Mouse (Mus musculus) fibroblast of lung, adult 2 months (primary cell): Measurements from ENCODE around the gene Gm6583.

Experiments used
- DNase-seq: peaks from one replicate; pipeline ENCODE4 v3.0.0-alpha.2; 2011; ENCODE audit warnings: low read depth

Gene Gm6583

DNA sequence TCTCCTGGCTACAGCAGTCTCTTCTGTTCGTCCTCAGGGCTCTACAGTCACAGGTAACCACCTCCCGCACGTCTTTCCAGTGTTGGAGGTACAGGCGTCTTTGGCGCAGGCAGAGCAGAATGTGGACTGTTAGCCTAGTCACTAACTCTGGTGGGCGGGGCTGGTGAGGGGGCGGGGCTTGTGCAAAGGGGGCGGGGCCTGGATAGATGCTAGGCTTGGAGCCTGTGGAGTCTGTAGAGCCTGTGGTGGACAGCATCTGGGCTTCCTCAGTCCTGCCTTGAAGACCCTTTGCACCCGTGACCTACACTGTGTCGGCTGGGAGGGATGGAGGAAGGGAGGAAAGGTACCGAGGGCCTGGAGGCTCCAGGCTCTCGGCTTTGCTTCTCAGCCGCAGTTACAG, at the start of gene Gm6583:
Gene Gm6583 (minus strand): TSS at position 124 of the 400 bp plus-strand sequence.
- DNase-seq, result no peak

DNA sequence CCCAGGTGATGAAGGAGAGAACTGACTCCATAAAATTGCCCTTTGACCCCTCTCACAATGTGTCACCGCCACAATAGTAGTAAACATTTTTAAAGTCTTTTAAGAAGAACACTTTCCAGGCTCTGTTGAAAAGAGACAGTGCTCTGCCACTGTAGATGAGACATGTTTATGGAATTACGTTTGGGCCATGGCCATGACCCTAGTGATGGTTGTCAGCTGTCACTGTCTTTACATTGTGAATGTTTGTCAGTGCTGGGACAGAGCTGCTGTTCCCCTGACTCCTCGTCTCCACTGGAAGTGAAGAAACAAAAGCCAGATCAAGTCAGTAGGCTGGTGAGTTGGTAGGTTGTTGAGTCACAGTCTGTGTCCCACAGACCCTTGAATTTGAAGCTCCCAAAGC, 46.6 kb upstream of the Gm6583 start:
- DNase-seq, result no peak

DNA sequence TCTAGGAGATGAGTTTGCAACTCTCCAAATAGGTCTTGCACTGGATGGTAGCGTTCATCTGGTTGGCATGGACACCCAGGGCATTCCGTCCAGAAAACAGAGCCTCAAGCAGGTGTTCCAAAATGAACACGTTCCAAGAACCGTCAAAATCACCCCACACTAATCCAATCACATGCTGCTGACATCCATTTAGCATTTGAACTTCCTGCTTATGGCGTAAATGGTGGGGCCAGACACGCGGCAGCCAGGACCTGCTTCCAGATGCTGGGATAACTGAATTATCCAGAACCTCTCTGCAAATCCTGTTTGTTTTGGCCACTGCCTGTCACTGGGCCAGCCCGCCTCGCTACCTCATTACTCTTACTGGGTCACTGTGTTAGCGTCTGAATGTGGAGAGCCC, 43.5 kb upstream of the Gm6583 start:
- DNase-seq, result no peak

- no peak for DNase-seq
Measured at GRCm38 (mm10) chr5:112396066-112396465, 40.2 kb upstream of the Gm6583 start.

DNA sequence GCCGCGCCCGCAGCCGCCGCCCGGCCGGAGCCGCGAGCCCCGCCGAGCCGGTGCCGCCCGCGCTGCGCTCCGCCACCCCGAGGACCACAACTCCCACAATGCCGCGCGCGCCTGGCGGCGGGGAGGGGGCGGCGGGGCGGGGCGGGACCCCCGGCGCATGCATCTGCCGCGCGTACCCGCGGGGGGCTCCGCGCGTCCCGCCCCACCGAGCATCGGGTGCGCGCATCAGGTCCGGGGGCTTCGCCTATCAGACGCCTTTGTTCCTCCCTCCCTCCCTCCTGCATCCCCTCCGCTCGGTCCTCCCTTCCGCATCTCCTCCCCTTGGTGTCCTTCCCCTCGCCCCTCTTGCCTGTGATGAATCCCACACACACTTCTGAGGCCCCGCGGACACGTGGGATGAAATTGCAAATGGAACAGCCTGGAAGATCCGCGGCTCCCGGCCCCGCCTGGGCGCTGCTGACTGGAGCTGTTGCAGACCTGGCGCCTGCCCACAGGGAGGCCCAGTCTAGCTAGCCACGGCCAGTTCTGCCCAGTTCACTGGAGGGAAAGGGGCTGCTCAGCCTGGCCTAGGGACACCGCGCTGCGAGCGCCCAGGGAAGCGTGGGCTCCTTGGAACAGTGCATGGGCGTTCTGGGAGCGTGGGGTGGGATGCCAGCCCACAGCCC, 39.1 kb upstream of the Gm6583 start, which contains the start of gene Asphd2:
Gene Asphd2 (minus strand): TSS at position 88 of the 665 bp plus-strand sequence.
- no peak for DNase-seq

- DNase-seq, result no peak
Measured at GRCm38 (mm10) chr5:112394415-112394763, 38.6 kb upstream of the Gm6583 start.

- DNase-seq, result no peak
Measured at GRCm38 (mm10) chr5:112393741-112394414, 38.0 kb upstream of the Gm6583 start.

DNA sequence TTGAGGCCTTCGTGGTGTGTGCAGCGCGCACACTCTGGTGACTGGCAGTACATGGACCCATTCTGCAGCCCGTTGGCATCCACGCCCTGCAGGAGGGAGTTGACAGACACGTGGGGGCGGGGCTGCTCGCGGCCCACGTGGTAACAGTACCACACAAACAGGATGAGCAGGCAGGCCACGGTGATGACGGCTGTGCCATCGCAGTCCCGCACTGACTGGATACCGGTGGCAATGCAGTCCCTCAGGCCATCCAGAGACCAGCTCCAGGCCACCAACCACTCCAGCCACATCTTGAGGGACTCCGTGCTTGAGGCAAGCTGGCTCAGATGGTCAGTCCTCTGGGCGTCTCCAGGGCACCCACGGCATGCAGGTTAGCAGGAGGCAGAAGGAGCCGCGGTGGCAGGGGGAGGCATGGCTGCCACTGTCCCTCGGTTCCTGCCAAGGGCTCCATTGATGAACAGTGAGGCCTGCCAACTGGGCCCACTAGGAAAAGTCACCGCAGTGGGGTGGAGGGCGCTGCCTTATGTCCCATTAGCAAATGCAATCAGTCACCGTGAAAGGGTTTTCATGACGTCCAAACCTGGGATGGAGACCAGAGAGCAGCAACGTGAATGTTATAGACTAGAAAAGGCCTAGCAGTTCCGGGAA, 36.0 kb upstream of the Gm6583 start:
- DNase-seq, result no peak

- DNase-seq, result no peak
Measured at GRCm38 (mm10) chr5:112391002-112391401, 35.2 kb upstream of the Gm6583 start.

- no peak for DNase-seq
Measured at GRCm38 (mm10) chr5:112389352-112389751, 33.5 kb upstream of the Gm6583 start.

- DNase-seq, result no peak
Measured at GRCm38 (mm10) chr5:112385973-112386372, 30.1 kb upstream of the Gm6583 start.

DNA sequence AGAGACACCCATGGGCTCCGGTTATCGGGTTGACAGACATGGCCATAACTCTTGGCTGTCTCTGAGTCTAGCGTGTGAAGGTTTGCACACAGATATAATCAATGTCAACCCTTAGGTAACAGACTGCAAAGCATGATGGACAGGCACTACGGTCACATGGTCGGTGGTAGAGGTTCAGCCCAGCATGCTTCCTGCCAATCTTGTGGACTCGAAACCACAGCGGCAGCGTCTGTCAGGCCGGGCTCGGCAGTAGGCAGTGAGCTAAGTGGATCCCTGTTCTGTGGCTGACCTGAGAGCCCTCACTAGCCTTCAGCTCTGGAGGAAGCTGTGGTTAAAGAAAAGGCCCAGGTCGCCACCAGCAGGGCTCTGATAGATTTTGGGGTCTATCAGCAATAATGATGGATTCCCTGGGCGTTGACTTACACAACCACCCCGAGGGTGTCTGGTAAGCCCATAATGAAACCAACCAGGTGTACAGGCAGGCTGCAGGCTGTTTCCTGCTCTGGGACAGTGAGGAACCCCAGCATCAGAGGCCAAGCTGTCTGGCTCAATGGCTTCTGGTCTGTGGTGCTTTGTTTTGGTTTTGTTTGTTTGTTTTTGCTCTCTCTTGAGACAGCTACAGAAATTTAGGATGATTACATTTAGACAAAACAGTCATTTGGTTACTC, 29.1 kb upstream of the Gm6583 start:
- no peak for DNase-seq

DNA sequence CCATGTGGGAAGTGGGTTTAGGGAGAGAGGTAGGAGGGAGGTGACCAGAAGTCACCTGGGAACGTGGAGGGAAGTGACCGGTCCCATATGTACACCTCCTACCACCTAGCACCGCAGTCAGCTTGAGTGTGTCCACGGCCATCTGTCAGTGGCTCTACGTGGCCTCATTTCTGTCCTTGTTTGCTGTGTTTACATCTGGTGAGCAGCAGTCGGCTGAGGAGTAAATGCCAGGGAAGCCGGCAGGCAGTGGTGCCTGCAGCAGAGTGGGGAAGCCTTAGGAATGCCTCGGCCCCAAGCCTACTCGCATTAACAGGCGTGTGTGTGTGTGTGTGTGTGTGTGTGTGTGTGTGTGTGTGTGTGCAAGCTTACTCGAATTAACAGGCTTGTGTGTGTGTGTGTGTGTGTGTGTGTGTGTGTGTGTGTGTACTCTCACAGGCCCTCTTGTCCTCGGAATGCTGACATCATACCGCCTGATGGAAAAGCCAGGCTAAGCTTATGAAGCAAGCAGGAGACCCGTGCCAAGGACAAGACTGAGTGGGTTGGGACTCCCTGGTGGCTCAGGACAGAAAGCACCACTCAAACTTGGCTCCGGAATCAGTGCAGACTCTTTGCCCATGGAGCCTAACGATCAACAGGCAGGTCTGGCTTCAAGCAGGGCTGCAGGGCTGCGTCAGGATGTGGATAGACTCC, 27.0 kb upstream of the Gm6583 start:
- DNase-seq, result no peak

DNA sequence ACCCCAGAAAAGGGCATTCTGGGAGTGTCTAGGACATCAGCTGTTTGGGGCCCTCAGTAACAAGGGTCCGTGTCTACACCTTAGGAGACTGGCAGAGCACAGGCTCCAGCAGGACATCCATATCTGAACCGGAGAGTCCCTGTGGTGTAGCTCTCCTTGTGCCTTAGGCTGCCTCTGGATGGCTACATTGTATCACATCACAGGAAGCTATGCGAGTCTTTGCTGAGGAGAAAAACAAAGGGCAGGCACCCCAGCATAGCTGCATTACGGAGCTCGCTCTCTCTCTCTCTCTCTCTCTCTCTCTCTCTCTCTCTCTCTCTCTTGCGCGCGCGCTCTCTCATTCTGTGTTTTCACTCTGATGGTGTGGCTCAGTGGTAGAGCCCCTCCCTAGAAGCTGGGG, 26.2 kb upstream of the Gm6583 start:
- no peak for DNase-seq

DNA sequence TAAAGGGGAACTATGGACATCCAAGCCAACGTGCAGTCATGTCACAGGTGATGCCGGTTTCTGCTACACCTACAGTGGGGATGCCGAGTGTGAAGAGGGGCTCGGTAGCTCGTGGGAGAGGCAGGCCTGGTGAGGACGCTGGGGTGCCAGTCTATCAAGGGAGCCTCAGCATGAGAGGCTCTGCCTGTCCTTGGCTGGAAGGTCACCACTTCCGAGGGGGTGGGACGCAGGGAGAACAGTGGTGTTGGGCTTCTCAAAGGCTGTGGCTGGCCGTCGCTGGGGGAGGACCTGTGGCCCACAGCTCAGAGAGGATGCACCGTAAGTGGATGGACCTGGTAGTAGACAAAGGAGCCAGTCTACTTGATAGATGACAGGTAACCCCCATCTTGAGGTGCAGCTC, 25.3 kb upstream of the Gm6583 start:
- DNase-seq, result no peak

GRCm38 (mm10) chr5:112378716-112379115, 22.9 kb upstream of the Gm6583 start:
- no peak for DNase-seq

DNA sequence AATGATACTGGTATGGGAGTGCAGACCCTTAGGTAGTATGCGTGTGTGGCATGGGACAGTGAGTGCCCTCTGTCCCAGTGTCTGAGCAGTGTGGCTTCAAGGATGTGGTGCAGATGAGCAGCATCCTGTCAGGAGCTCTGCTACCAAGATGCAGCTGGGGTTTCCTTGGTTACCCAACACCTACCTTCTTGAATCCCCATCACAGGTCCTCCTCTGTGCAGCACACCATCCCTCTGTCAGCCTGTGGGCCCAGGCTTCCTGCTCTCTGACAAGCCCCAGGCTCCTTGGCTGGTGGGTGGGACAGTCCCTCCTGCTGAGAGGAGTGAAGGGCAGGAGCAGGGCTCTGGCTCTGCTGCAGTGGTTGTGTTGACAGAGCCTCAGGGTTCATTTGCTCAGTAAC, 21.5 kb upstream of the Gm6583 start:
- no peak for DNase-seq

- DNase-seq, result no peak
Measured at GRCm38 (mm10) chr5:112376111-112376510, 20.3 kb upstream of the Gm6583 start.

GRCm38 (mm10) chr5:112371933-112372332, 16.1 kb upstream of the Gm6583 start:
- no peak for DNase-seq

GRCm38 (mm10) chr5:112370236-112370813, 14.5 kb upstream of the Gm6583 start:
- no peak for DNase-seq

DNA sequence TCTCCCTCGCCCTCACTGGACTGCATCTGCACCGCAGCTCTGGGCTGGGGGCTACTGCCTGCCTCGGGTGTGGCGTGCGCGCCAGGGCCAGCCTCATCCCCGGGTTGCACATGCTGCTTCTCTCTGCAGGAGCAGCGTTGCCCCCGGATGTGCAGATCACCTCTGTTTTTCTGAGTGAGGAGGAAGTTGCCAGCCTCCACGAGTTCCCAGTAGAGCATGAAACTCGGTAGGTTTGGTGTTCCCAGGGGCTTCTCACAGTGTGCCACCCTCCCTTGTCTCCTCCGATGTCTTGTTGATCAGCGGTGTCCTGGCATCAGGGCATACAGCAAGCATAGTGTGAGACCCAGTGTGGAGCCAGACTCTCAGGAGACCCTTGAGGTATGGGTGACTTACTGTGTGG, 13.5 kb upstream of the Gm6583 start:
- DNase-seq, result no peak

GRCm38 (mm10) chr5:112368666-112369065, 12.8 kb upstream of the Gm6583 start:
- no peak for DNase-seq
